Mouse (Mus musculus): ENCODE data around the gene Slc36a1.

- TF ChIP-seq CTCF (IDR thresholded peaks at IDR 0.05; ENCODE audit: low read depth) (no peak), EP300 (optimal IDR thresholded peaks at IDR 0.05) (no peak)
These were observed 11.9 kb downstream of the Slc36a1 start for GRCm38 (mm10) chr11:55216061-55216460.

Measured in stomach, postnatal 0 days (tissue).